Mouse (Mus musculus): ENCODE measurements at regions not wholly inside any gene's neighbourhood (a gene's known extent, or its start where the extent isn't known, plus 50 kb on each side); places are given as distances from the start of the nearest gene placed in this dataset.

- no peak for DNase-seq (ENCODE audit: extremely low spot score, low spot score)
Measured at GRCm38 (mm10) chr11:63569785-63570479, 352.2 kb downstream of the Hs3st3b1 start.

- no peak for DNase-seq (ENCODE audit: extremely low spot score, low spot score)
Measured at GRCm38 (mm10) chr11:63570646-63571045, 351.4 kb downstream of the Hs3st3b1 start.

GRCm38 (mm10) chr11:63573271-63573670 lies 348.8 kb downstream of the Hs3st3b1 start:
- DNase-seq (ENCODE audit: extremely low spot score, low spot score): no peak

- DNase-seq (ENCODE audit: extremely low spot score, low spot score): no peak
Measured at GRCm38 (mm10) chr11:63583321-63583720, 338.8 kb downstream of the Hs3st3b1 start.

GRCm38 (mm10) chr11:63585216-63585869 lies 336.7 kb downstream of the Hs3st3b1 start:
- DNase-seq (ENCODE audit: extremely low spot score, low spot score): no peak

- DNase-seq (ENCODE audit: extremely low spot score, low spot score): no peak
Measured at GRCm38 (mm10) chr11:63620220-63620619, 301.9 kb downstream of the Hs3st3b1 start.

- no peak for DNase-seq (ENCODE audit: extremely low spot score, low spot score)
Measured at GRCm38 (mm10) chr11:63630336-63630735, 291.8 kb downstream of the Hs3st3b1 start.

DNA sequence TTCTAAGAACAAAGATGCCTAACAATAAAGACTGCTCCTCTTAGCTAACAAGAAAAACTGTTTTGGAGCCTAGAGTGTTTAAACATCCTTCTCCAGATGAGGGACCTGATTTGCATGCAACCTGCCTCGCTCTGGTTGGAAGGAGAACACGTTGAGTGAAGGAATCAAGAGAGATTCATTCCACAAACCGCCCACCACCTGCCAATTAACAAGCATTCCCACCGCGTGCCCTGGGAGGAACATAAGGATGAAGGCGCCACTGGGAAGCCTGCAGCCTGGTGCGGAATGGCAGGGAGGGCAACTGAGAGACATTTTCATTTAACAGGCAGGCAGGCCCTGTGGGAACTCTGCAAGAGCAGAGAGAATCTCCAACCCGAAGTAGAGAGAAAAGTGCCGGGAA lies 265.0 kb downstream of the Hs3st3b1 start:
- no peak for DNase-seq (ENCODE audit: extremely low spot score, low spot score)

- DNase-seq (ENCODE audit: extremely low spot score, low spot score): no peak
Measured at GRCm38 (mm10) chr11:63665268-63665934, 256.7 kb downstream of the Hs3st3b1 start.

- no peak for DNase-seq (ENCODE audit: extremely low spot score, low spot score)
Measured at GRCm38 (mm10) chr11:63670477-63670876, 251.6 kb downstream of the Hs3st3b1 start.

GRCm38 (mm10) chr11:63671816-63672215 lies 250.3 kb downstream of the Hs3st3b1 start:
- DNase-seq (ENCODE audit: extremely low spot score, low spot score): no peak

DNA sequence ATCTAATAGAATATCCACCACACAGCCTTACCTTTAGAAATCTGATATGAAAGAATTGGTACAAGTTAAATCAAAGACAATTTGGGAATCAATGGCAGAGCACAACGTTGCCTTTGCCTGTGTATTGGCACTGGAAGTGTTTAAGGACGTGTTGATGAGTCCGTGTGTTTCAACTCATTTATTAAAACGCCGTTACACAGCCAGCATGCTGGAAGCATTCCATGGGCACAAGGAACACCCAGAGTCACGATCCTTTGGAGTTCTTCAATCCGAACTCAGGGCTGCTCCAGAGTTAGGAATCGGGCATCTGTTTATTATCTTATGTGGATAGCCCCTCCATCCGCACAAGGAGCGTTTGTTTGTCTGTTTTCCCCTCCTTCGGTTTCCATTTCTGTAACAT lies 244.2 kb downstream of the Hs3st3b1 start:
- no peak for DNase-seq (ENCODE audit: extremely low spot score, low spot score)

DNA sequence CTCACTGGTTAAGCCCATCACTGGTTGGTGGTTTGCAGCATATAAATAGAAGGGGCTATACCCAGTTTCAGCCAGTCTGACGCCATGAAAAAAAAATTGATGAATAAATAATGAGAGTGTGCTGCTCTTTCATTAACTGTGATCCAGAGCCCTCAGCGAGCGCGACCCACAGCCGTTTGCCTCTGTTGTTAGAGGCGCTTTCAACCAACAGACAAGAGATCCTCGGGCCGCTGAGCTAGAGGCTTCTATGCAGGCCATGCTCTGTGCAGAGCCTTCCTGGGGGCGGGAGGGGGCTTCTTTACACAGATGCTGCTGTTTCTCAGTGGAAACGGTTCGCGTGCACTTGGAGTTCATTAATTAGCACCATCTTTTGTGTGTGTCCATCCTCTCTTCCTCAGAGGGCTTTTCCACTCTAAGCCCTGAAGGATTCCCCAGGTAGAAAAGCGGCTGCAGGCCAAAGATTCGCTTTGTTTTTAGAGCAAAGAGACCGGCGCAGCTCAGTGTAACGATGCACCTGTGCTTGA lies 243.6 kb downstream of the Hs3st3b1 start:
- no peak for DNase-seq (ENCODE audit: extremely low spot score, low spot score)

- DNase-seq (ENCODE audit: extremely low spot score, low spot score): no peak
Measured at GRCm38 (mm10) chr11:63679491-63679890, 242.6 kb downstream of the Hs3st3b1 start.

- DNase-seq (ENCODE audit: extremely low spot score, low spot score): no peak
Measured at GRCm38 (mm10) chr11:63684228-63684980, 237.7 kb downstream of the Hs3st3b1 start.

DNA sequence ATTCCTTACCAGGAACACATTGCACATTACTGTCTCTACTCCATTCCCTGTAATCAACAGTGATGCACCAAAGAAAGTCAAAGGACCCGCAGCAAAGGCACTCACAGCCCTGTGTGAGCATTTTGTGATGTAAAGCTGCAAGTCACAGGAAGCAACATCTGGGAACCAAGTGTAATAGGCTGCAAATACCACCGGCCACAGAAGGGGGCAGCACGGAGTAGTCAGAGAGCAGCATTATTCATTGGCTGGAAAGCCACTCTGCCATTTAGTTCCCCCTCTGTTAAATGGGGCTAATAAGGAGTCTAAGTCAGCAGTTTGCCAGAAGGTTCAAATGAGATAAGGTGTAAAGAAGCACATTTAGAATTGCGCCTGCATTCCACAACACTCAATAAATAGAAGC lies 231.0 kb downstream of the Hs3st3b1 start:
- no peak for DNase-seq (ENCODE audit: extremely low spot score, low spot score)

DNA sequence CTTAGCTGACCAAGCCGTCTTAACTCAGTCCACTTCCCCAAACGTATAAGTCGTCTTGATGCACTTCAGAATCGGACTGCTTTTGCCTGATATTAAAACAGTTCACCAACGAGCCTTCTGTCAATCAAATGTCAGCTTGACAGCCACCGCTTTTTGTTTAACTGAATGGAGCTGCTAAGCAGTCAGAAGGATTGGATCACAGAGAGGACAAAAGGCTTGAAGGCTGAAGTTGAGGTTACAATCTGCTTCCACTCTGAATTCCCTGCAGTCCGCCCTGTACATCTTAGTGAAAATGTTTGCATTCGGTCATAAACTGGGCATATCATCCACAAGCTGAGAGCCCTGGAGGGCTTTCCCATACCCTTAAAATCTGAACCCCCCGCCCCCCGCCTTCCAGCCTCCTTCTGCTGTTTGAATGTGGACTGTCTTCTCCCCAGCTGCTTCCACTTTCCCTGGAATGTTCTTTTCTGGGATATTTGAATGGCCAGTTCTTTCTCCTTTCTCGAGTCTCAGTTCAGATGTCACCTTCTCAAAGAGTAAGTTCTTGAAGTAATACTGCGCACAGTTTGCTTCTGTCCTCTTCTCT lies 217.0 kb downstream of the Hs3st3b1 start:
- DNase-seq (ENCODE audit: extremely low spot score, low spot score): no peak

DNA sequence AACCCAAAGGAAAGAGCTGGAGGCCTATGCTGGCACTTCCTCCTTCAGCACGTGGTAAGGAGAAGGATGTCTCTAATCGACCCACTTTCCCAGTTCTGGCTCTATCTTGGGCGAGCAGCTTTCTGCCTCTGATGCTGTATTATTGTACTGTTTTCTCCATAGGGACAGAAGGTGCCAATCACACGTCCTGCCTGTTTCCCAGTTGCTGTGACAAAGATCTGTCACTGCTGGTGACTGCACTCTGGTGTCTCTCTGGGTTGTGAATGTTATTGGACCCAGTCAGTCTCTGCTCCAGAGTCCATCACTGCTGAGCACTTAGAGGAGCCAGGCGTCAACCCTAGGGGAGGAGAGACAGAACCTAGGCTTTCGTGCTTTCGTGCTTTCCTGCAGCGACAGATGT lies 216.0 kb downstream of the Hs3st3b1 start:
- DNase-seq (ENCODE audit: extremely low spot score, low spot score): no peak

- no peak for DNase-seq (ENCODE audit: extremely low spot score, low spot score)
Measured at GRCm38 (mm10) chr11:63707093-63707492, 215.0 kb downstream of the Hs3st3b1 start.

DNA sequence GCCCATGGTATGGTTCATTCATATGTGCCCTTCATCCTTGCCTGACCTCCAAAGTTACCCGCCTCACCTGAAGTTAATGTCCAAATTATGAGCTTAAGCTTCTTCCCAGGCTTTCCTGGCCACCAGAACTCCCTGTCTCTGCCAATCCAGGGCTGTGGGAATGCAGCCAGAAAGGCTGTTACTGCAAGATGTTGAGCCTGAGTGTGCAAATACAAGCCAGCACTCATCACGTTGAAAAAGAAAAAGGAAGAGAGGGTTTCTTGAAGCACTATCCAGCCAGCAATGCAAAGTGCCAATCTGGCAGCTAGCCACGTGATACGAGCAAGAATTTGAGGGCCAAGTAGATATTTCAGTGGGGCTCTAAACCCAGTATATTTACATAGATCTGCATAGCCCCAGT lies 213.7 kb downstream of the Hs3st3b1 start:
- no peak for DNase-seq (ENCODE audit: extremely low spot score, low spot score)

Measured in neural tube, embryonic 10.5 days (tissue).